Mouse (Mus musculus) right cerebral cortex, postnatal 4 days (tissue): Measurements from ENCODE around the gene Ncoa1.

Experiments
- DNase-seq: peaks from one replicate; pipeline ENCODE4 v3.0.0-alpha.2; 2022

Ncoa1 gene

DNA sequence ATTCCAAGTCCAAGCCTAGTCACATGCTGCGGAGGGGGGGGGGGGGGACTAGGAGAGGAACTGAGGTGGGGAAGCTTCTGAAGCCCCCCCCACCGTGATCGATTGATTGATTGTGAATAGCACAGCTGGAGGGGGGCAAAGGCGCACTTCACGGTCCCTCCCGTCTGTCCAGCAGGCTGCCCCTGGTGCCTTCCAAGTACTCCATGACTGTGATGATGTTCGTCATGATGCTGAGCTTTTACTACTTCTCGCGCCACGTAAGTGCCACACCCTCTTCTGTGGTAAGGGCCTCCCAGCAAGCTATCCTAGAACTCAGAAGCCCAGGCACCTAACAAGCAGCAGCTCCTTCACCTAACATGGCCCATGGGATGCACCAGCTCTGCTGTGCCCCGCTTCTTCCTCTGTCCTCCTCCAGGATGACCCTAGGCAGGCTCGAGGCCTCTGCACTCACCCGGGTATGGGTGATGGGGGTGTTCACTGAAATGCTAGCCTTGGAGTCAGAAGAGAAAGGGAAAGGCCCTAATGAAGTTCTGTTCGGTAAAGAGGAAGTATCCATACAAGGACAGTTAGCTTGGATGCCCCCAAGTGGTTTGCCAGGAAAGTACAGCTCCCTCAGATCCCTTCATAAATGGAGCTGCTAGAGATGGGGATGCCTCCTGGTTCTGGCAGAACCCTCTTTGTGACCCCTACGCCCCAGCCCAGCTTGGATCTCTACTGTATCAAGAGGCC is 268.4 kb downstream of the Ncoa1 start:
- DNase-seq: peak; percentile 60

DNA sequence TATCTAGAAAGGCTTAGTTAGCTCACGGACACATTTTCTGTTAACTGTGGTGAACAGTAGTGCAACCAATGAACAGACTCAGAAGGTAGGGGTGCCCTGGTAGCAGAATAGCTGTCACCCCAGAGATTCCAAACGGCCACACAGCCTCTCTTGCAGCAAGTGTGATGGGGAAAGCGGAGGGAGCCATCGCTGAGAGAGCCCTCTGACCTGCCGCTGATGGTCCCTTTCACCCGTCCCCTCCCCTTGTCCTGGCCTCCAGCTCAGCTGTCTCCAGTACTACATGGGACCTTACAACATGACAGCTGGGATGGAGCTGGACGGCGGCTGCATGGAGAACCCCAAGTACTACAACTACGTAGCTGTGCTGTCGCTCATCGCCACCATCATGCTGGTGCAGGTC is 270.9 kb downstream of the Ncoa1 start:
- no peak for DNase-seq

DNA sequence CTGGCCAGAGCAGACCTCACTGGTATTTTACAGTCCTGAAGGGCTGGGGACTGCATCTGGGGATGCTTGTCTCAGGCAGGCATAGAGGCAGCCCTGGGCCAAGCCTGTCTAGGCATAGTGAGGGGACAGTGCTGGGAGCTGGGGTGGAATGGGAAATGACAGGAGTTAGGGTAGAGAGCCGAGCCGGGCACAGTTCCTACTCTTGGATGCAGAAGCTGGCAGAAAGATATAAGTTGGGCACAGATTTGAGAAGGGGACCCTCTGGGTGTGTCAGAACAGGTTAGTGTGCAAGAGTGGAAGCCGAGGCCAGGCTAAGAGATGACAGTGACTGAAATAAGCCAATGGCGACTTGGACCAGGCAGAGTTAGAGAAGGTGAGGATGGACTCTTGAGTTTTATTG is 274.8 kb downstream of the Ncoa1 start:
- DNase-seq: no peak

DNA sequence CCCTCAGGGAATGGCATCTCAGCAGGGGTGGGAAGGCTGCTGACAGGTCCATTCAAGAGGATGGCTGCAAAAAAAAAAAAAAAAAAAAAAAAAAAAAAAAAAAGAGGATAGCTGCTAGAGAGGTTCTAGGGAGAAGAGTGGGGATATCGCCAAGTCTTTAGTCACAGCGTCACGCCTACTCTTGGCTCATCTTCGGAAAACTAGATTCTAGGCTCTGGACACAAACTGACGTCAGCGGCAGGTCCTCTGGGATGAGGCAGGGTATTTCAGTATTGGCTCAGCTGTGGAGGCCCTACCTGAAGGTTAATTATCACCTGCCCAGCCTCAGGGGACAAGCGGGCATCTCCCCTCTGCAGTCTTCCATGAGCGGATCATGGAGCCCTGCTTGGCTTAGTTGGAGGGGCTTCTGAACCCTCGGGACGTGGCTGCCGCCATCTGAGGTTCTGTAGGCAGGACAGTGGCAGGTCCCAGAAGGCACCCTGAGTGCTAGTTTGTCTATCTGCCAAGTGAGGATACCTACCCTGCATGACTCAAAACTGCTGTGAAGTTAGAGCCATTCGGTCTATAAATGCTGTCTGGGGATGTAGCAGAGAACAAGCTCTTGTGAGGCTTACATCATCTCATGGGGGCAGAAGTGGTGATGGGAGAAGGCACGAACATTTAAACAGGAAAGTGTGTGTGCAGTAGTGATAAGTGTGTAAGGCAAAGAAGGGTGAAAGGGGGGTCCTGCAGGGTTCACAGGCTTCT is 275.4 kb downstream of the Ncoa1 start:
- DNase-seq: no peak

DNA sequence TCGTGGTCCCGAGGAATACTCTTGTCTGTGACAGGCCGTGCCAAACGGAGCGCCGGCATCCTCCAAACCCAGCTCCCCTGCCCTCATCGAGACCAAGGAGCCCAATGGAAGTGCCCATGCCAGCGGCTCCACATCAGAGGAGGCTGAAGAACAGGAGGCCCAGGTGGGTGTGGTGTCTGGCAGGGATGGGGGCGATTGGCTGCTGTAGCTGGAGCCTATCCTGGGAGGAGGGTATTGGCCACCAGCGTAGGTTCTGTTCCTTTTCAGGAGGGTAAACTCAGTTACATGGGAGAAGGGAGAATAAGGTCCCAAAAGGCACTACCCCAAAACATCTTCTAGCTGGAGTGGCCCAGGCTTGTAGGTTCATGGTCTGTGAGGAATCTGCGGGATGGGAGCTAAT is 277.7 kb downstream of the Ncoa1 start:
- no peak for DNase-seq

DNA sequence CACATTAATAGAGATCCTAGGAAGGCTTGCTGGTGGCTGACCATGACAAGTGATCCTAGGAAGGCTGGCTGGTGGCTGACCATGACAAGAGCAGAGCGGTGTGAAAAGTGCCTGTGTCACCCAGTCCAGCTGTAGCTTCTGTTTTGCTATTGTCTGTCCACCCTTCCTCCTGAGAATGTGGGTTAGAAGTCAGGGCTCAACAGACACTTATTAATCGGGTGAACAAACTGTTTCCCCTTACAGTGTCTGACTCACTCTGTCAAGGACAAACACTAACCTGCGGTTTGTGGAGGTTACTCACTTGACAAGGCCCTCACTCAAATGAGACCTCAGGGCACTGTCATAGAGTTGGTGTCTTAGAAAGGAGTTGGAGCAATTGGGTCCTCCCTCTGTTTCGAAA is 278.3 kb downstream of the Ncoa1 start:
- DNase-seq: no peak
